Mouse (Mus musculus) kidney, adult 2 months (tissue): Measurements from ENCODE around the gene Wwox.

Experiments used
- CTCF ChIP-seq: fragments of 200-500 bp; conservative IDR thresholded peaks from 2 replicates; pipeline ENCODE4 v1.5.1; 2011; ENCODE audit warnings: low read depth, mild to moderate bottlenecking, control low read depth, low read length, moderate library complexity, mixed read lengths; ENCODE audit not compliant: insufficient read depth, insufficient read length
- POLR2A ChIP-seq: fragments of 200-500 bp; IDR thresholded peaks from one replicate; pipeline ENCODE4 v1.6.1; 2011; ENCODE audit warnings: low read depth, low read length, control low read depth

- TF ChIP-seq CTCF: no peak
- TF ChIP-seq POLR2A: no peak
Measured at GRCm38 (mm10) chr8:115045746-115046145, 606.3 kb downstream of the Wwox start.
